Mouse (Mus musculus): ENCODE data around the gene Dbil5. TPM values are rescaled to one million over a fixed set of nuclear protein-coding genes. Genes with fewer than 3 reads are reported as not detected.

Gene Dbil5
- 0.49 and 1.3 TPM in 2 replicates for polyA plus RNA-seq (2014; fragmentation: Nextera tagmentation; extraction: Ambion mirVana)

DNA sequence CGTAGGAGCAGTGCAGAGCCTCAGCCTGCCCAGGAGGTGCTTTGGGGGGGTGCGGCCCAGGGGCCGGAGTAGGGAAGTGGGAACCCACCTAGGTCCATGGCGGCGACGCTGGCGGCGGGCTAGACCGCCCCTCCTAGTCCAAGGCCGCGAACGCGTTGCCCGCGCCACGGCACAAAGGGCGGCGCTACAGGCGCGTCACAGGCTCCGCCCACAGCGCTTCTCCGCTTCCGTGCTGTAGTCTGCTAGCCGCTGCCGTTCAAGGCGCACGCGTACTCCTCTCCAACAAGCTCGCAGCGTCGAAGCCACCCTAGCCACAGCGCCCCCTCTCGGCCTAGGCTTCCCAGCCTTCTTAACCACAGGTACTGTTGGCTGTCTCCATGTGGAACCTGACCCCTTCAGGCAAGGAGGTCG, at the start of gene Dbil5, which contains the start of gene Gemin4:
TSS of gene Dbil5 (plus strand) at position 219 of the 411 bp plus-strand sequence.
TSS of gene Gemin4 (minus strand) at position 275 of the 411 bp plus-strand sequence.
- Histone ChIP-seq H3K36me3 (ENCODE audit: control insufficient read depth, insufficient read depth, low read length) (peaks cover 29% of the 10 kb centered on the region), H3K9ac (replicated peaks; ENCODE audit: low read depth, low read length) (peak within 1 kb of the TSS; percentile 90), H3K4me2 (replicated peaks; ENCODE audit: low read depth, low read length) (peak within 1 kb of the TSS; percentile 71), H3K4me3 (ENCODE audit: low read depth, low read length) (peak within 1 kb of the TSS; percentile 81), H3K9me3 (ENCODE audit: control insufficient read depth, low read depth, low read length) (no peaks in the 10 kb centered on the region), H3K27ac (ENCODE audit: low read length) (peak within 1 kb of the TSS; percentile 97), H3K4me1 (ENCODE audit: control insufficient read depth, insufficient read depth, low read length) (0 out of 2 replicates have a peak, but pooled peaks cover 4% of the 10 kb centered on the region), H3K27me3 (ENCODE audit: control insufficient read depth, insufficient read depth, low read length) (no peaks in the 10 kb centered on the region)
- peak; percentile 97 for ATAC-seq (ENCODE audit: insufficient number of reproducible peaks, insufficient read depth, low FRiP score, low read depth)
- 0% methylated on average over 35 of the region's 35 CpGs for WGBS

DNA sequence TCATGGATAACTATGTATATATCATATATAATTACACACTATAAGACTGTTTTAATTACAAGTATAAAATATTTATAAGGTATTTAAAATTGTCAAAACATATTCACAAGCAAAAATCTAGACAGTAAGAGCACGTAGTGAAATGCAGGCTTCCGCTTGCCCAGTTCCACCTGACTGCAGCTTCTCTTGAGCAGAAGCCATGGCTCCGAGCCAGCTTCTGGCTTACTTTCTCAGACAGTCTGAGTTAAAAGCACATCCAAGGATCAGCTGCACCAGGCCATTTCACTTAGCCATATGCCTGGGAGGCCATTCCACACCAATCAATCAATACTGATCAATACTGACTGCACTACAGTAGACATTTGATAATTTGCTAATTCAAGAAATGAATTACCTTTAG, 48.4 kb upstream of the Dbil5 start:
- 81% methylated on average over 3 of the region's 3 CpGs for WGBS
- H3K27me3 ChIP-seq (ENCODE audit: control insufficient read depth, insufficient read depth, low read length), result no peaks in the 10 kb centered on the region
- no peaks in the 10 kb centered on the region for H3K9me3 ChIP-seq (ENCODE audit: control insufficient read depth, low read depth, low read length)
- no peak for ATAC-seq (ENCODE audit: insufficient number of reproducible peaks, insufficient read depth, low FRiP score, low read depth)
- no peak overlapping the region for H3K4me3 ChIP-seq (ENCODE audit: low read depth, low read length)
- H3K4me2 ChIP-seq (replicated peaks; ENCODE audit: low read depth, low read length), result no peak overlapping the region
- no peak overlapping the region for H3K27ac ChIP-seq (ENCODE audit: low read length)
- H3K36me3 ChIP-seq (ENCODE audit: control insufficient read depth, insufficient read depth, low read length), result no peaks in the 10 kb centered on the region
- H3K9ac ChIP-seq (replicated peaks; ENCODE audit: low read depth, low read length), result no peak overlapping the region
- no peaks in the 10 kb centered on the region for H3K4me1 ChIP-seq (ENCODE audit: control insufficient read depth, insufficient read depth, low read length)

DNA sequence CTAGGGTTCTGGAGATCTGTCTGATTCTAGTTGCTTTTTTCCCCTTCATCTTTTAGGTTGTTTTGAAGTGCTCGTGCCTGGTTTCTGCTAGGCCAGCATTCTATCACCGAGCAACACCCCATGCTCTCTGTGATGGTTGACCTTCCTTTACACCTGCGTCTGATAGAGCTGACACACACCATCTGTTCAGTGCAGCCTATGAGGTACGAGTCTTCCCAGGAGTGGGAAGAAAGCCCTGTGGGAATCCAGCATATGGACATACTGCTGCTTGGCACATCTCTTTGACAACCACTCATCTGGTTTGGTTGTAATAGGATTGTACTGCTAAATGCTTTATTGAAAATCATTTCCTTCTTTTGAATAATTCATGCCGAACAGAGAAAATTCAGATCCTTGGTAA, 47.2 kb upstream of the Dbil5 start:
- 58% methylated on average over 5 of the region's 5 CpGs for WGBS
- H3K9ac ChIP-seq (replicated peaks; ENCODE audit: low read depth, low read length), result no peak overlapping the region
- H3K27me3 ChIP-seq (ENCODE audit: control insufficient read depth, insufficient read depth, low read length), result no peaks in the 10 kb centered on the region
- no peaks in the 10 kb centered on the region for H3K4me1 ChIP-seq (ENCODE audit: control insufficient read depth, insufficient read depth, low read length)
- H3K4me3 ChIP-seq (ENCODE audit: low read depth, low read length), result no peak overlapping the region
- no peak overlapping the region for H3K27ac ChIP-seq (ENCODE audit: low read length)
- no peak overlapping the region for H3K4me2 ChIP-seq (replicated peaks; ENCODE audit: low read depth, low read length)
- no peaks in the 10 kb centered on the region for H3K9me3 ChIP-seq (ENCODE audit: control insufficient read depth, low read depth, low read length)
- no peak for ATAC-seq (ENCODE audit: insufficient number of reproducible peaks, insufficient read depth, low FRiP score, low read depth)
- H3K36me3 ChIP-seq (ENCODE audit: control insufficient read depth, insufficient read depth, low read length), result 0 out of 2 replicates have a peak, but pooled peaks cover 2% of the 10 kb centered on the region

DNA sequence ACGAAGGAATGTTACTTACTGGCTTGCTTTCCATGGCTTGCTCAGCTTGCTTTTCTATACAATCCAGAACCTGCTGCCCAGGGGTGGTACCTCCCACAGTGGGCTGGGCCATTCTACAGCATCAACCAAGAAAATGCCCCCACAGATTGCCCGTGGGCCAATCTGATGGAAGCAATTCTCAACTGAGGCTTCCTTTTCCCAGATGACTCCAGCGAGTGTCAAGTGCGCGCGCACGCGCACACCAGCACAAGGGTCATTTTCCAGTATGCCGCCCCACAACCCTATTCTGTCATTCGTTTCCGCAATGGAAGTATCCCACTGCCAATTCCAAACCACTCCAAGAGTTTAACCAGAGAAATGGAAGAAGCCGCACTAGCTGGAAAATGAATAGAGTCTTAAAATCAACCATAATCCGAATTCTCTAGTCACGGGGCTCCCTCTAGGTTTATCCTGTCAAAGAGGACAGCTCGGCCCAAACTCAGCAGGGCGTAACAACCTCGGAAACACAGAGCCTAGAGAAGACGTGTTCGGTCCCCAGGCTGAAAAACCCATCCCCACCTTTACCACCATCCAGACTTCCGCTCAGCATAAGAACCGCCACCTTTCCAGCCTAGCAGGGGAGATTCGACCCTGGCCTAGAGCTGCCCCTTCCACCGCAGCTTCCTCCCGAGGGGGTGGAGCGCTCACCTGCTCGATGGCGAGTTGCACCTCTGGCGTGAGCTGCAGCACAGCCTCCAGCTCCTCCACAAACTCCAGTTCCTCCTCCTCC, 38.5 kb upstream of the Dbil5 start:
- Histone ChIP-seq H3K4me1 (ENCODE audit: control insufficient read depth, insufficient read depth, low read length) (peaks cover 7% of the 10 kb centered on the region; the same call in 1 of the 2 replicates), H3K4me3 (ENCODE audit: low read depth, low read length) (peak overlapping the region; percentile 64), H3K9me3 (ENCODE audit: control insufficient read depth, low read depth, low read length) (no peaks in the 10 kb centered on the region), H3K27me3 (ENCODE audit: control insufficient read depth, insufficient read depth, low read length) (no peaks in the 10 kb centered on the region), H3K9ac (replicated peaks; ENCODE audit: low read depth, low read length) (peak overlapping the region; percentile 72), H3K4me2 (replicated peaks; ENCODE audit: low read depth, low read length) (peak overlapping the region; percentile 95), H3K27ac (ENCODE audit: low read length) (peak overlapping the region; percentile 52; the same call in 1 of the 2 replicates), H3K36me3 (ENCODE audit: control insufficient read depth, insufficient read depth, low read length) (0 out of 2 replicates have a peak, but pooled peaks cover 2% of the 10 kb centered on the region)
- 2% methylated on average over 28 of the region's 28 CpGs for WGBS
- ATAC-seq (ENCODE audit: insufficient number of reproducible peaks, insufficient read depth, low FRiP score, low read depth), result peak; percentile 83

DNA sequence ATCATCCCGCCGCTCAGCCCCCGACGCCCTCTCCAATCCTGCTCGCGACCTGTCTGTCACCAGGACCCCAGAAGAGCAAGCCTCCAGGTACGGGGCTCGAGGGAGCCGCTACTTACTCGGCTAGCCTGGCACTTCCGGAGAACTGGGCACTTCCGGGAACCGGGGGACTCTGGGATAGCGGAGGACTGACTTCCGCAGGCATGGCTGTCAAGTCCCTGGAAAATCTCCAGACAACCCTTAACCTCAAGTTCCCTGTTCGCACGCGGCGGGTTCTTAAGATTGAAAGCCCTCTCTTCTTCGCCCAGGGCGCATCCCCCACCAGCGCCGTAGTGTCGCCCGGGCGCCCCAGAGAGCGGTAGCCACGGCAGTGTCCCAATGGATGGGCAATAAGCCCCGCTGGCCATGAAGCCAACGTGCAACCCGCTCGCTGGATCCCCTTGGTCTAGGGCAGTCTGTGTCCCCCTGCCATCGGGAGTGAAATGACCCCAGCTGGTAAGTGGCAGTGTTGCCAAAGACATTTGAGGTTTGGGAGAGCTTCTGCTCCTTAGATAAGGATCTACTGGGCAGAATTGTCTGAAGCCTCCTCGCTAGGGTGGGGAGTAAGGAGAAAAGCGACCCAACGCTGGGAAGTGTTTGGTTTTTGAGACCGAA, 37.8 kb upstream of the Dbil5 start, which contains the start of the genes Vps53 and Fam57a:
TSS of gene Vps53 (minus strand) at position 153 of the 651 bp plus-strand sequence.
TSS of gene Fam57a (plus strand) at position 177 of the 651 bp plus-strand sequence.
- H3K36me3 ChIP-seq (ENCODE audit: control insufficient read depth, insufficient read depth, low read length), result no peaks in the 10 kb centered on the region
- ATAC-seq (ENCODE audit: insufficient number of reproducible peaks, insufficient read depth, low FRiP score, low read depth), result peak; percentile 89
- under 1% methylated on average over 37 of the region's 37 CpGs for WGBS
- peaks cover 7% of the 10 kb centered on the region; the same call in 1 of the 2 replicates for H3K4me1 ChIP-seq (ENCODE audit: control insufficient read depth, insufficient read depth, low read length)
- no peaks in the 10 kb centered on the region for H3K27me3 ChIP-seq (ENCODE audit: control insufficient read depth, insufficient read depth, low read length)
- peak within 1 kb of the TSS; percentile 95 for H3K4me2 ChIP-seq (replicated peaks; ENCODE audit: low read depth, low read length)
- peak within 1 kb of the TSS; percentile 72 for H3K9ac ChIP-seq (replicated peaks; ENCODE audit: low read depth, low read length)
- H3K9me3 ChIP-seq (ENCODE audit: control insufficient read depth, low read depth, low read length), result no peaks in the 10 kb centered on the region
- H3K4me3 ChIP-seq (ENCODE audit: low read depth, low read length), result peak within 1 kb of the TSS; percentile 64
- H3K27ac ChIP-seq (ENCODE audit: low read length), result peak within 1 kb of the TSS; percentile 52; the same call in 1 of the 2 replicates

DNA sequence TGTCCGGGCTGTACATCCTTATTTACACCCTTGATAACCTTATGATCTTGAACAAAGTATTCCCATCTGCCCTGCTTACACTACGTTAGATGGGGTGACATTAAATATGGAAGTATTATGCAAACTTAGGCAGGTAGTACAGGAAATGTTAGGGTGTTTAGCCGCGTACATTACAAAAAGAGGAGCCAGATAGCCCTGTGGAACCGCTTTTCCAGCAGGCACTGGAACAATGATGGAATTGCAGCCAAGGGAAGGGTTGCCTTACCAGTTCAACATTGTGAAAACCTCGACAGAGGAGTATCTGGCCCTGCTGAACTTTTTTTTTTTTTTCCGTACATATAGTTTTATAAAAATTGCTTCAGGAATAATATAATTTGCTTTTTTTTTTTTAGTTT, 37.3 kb upstream of the Dbil5 start:
- peak overlapping the region; percentile 72 for H3K9ac ChIP-seq (replicated peaks; ENCODE audit: low read depth, low read length)
- WGBS, result 21% methylated on average over 7 of the region's 7 CpGs
- H3K9me3 ChIP-seq (ENCODE audit: control insufficient read depth, low read depth, low read length), result no peaks in the 10 kb centered on the region
- H3K36me3 ChIP-seq (ENCODE audit: control insufficient read depth, insufficient read depth, low read length), result no peaks in the 10 kb centered on the region
- H3K4me2 ChIP-seq (replicated peaks; ENCODE audit: low read depth, low read length), result peak overlapping the region; percentile 95
- ATAC-seq (ENCODE audit: insufficient number of reproducible peaks, insufficient read depth, low FRiP score, low read depth), result no peak
- H3K4me3 ChIP-seq (ENCODE audit: low read depth, low read length), result peak overlapping the region; percentile 64
- H3K4me1 ChIP-seq (ENCODE audit: control insufficient read depth, insufficient read depth, low read length), result peaks cover 7% of the 10 kb centered on the region; the same call in 1 of the 2 replicates
- H3K27ac ChIP-seq (ENCODE audit: low read length), result no peak overlapping the region
- H3K27me3 ChIP-seq (ENCODE audit: control insufficient read depth, insufficient read depth, low read length), result no peaks in the 10 kb centered on the region

DNA sequence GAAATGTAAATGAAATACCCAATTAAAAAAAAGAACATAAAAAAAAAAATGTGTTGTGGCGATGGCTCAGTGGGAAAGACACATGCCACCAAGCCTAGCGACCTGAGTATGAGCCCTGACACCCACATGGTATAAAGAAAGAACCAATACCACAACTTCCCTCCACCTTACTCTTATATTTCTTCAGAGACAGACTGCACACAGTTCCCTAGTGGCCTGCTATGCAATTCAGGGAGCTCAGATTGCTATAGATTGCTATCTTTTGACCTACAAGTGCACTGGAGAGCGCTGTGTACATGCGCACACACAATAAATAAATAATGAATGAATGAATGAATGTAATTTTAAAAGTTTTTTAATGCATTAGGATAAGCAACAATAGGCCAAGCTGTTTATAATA, 33.7 kb upstream of the Dbil5 start:
- no peaks in the 10 kb centered on the region for H3K36me3 ChIP-seq (ENCODE audit: control insufficient read depth, insufficient read depth, low read length)
- peaks cover 2% of the 10 kb centered on the region; the same call in 1 of the 2 replicates for H3K4me1 ChIP-seq (ENCODE audit: control insufficient read depth, insufficient read depth, low read length)
- 73% methylated on average over 4 of the region's 4 CpGs for WGBS
- H3K4me2 ChIP-seq (replicated peaks; ENCODE audit: low read depth, low read length), result no peak overlapping the region
- H3K27ac ChIP-seq (ENCODE audit: low read length), result no peak overlapping the region
- H3K4me3 ChIP-seq (ENCODE audit: low read depth, low read length), result no peak overlapping the region
- H3K9ac ChIP-seq (replicated peaks; ENCODE audit: low read depth, low read length), result no peak overlapping the region
- H3K9me3 ChIP-seq (ENCODE audit: control insufficient read depth, low read depth, low read length), result no peaks in the 10 kb centered on the region
- H3K27me3 ChIP-seq (ENCODE audit: control insufficient read depth, insufficient read depth, low read length), result no peaks in the 10 kb centered on the region
- ATAC-seq (ENCODE audit: insufficient number of reproducible peaks, insufficient read depth, low FRiP score, low read depth), result no peak

DNA sequence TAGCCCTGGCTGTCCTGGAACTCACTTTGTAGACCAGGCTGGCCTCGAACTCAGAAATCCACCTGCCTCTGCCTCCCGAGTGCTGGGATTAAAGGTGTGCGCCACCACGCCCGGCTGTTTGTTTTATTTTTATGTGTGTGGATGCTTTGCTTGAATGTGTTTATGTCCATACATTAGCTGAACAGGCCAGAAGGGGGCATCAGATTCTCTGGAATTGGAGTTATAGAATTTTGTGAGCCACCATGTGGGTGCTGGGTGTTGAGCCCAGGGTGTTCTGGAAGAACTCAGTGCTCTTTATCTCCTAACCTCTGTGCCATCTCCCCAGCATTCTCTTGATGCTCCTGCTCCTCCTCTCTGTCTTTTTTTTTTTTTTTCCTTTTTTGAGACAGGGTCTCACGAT, 30.5 kb upstream of the Dbil5 start:
- Histone ChIP-seq H3K9me3 (ENCODE audit: control insufficient read depth, low read depth, low read length) (no peaks in the 10 kb centered on the region), H3K36me3 (ENCODE audit: control insufficient read depth, insufficient read depth, low read length) (no peaks in the 10 kb centered on the region), H3K4me2 (replicated peaks; ENCODE audit: low read depth, low read length) (no peak overlapping the region), H3K4me1 (ENCODE audit: control insufficient read depth, insufficient read depth, low read length) (no peaks in the 10 kb centered on the region), H3K27ac (ENCODE audit: low read length) (no peak overlapping the region), H3K4me3 (ENCODE audit: low read depth, low read length) (no peak overlapping the region), H3K27me3 (ENCODE audit: control insufficient read depth, insufficient read depth, low read length) (no peaks in the 10 kb centered on the region), H3K9ac (replicated peaks; ENCODE audit: low read depth, low read length) (no peak overlapping the region)
- WGBS, result 75% methylated on average over 6 of the region's 6 CpGs
- no peak for ATAC-seq (ENCODE audit: insufficient number of reproducible peaks, insufficient read depth, low FRiP score, low read depth)

Measured in stomach, embryonic 14.5 days (tissue).